Mouse (Mus musculus) 3134 (cell line): ENCODE measurements around the gene D10Wsu102e.
A peak's percentile ranks its signal among the peaks of the same experiment; 100 is the strongest.

Experiments used
- DNase-seq: peaks from one replicate; pipeline ENCODE4 v3.0.0-alpha.2; 2011; ENCODE audit warnings: low spot score; ENCODE audit not compliant: insufficient read length; ENCODE audit errors: extremely low read depth

Gene D10Wsu102e

DNA sequence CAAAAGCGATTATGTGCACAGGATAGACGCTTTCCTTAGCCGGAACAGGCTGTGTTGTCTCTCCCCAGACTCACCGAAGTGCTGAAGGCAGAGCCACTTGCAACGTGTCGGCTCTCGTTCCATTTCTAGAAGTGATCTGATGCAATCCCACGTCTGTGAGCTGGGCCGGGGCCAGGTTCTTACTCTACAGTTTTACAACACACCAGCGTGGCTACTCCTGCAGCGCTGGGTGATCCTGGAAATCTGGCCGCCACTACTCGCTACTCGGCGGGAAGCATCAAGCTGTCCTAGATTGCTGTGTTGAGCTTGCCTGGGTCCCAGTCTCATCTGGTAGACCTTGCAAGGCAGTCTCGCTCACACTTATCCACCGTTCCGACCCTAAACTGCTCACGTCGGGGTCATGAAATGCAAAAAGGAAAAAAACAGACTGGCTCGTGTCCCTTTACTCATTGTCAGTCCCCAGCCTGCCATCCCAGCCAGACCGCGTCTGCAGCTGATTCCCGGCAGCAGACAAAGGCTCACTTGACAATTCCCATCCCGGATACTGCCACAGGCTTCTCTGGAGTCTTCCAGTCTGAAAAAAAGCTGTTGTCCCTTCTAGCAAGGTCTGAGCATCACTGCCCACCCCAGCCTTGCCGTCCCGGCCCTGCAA lies 173.4 kb downstream of the D10Wsu102e start:
- no peak for DNase-seq

DNA sequence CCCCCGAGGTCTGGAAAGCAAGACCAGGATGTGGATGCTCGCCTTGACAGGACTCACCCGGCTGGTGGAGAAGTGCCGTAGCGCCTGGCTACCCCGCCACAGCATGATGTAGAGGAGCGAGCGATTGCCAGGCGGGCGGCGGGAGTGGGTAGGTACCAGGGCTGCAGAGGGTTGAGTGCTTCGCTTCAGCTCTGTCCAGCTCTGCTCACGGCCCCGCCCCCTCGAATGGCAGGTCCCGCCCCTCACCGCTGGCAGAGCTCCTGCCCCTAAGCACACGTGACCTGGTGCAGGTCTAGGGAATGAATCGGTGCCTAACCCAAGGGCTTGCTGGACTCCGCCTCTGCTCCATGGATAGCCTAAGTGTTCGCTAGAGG lies 173.9 kb downstream of the D10Wsu102e start, which contains the start of gene Aldh1l2:
Gene Aldh1l2, minus strand, starts transcription at position 231 of the 374 bp plus-strand sequence.
- peak; percentile 94 for DNase-seq

DNA sequence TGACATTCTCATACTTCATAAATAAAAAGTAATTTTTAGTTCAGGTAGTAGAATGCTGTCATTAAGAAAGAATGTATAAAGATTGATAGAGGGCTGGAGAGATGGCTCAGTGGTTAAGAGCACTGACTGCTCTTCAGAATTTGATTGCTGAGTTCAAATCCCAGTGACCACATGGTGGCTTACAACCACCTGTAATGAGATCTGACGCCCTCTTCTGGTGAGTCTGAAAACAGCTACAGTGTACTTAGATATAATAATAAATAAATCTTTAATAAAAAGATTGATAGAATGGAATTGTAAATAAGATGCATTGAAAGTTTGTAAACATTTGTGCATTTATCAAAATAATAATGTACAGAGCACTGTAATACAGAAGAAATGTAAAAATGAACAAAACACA lies 176.4 kb downstream of the D10Wsu102e start:
- no peak for DNase-seq
